Mouse (Mus musculus): ENCODE results near the gene 6430571L13Rik. TPM values are rescaled to one million over a fixed set of nuclear protein-coding genes. Genes with fewer than 3 reads are reported as not detected.

The 6430571L13Rik gene
- total and polyA plus RNA-seq, 3 experiments, result 0.09 to 0.72 (median 0.11) TPM

DNA sequence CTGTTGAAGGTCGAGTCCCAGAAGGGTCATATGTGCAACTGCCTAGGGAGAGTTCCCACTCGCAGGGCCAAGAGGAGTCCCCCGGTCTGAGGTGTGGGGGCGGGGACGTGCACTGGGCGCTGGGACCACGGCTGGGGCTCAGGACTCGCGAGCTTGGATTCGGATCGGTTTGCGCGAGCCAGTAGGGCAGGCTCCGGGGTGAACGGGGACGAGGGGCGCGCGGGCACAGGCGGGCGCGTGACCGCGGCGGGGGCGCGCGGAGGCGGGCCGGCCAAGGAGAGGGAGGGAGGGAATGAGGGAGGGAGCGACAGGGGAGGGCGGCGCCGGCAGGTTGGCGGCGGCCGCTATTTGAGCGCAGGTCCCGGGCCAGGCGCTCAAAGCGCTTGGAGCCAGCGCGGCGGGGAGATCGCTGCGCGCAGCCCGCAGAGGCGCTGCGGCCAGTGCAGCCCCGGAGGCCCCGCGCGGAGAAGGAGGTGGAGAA lies 59.1 kb downstream of the 6430571L13Rik start, which contains the start of gene Cacna2d2:
Cacna2d2 (plus strand) TSS at position 122 of the 481 bp plus-strand sequence.
- Histone ChIP-seq H3K27ac (ENCODE audit: insufficient read depth, low read depth) (no peak within 1 kb of the TSS), H3K4me3 (replicated peaks in 1 of 3; ENCODE audit: low read depth in 2 of 3, low read length in 2 of 3, poor library complexity in 1 of 3) (no peak within 1 kb of the TSS), H3K27me3 (replicated peaks) (peaks cover 86% of the 10 kb centered on the region), H3K4me1 (ENCODE audit: control insufficient read depth in 1 of 2, insufficient read depth in 2 of 2) (peaks cover 3 to 7% of the 10 kb centered on the region in 2 experiments; a peak in 3 of 4 replicates), H3K79me2 (replicated peaks; ENCODE audit: control insufficient read depth, extremely low read depth, insufficient read depth, poor library complexity, severe bottlenecking) (no peaks in the 10 kb centered on the region), H3K9ac (ENCODE audit: insufficient read depth, low read depth) (no peak within 1 kb of the TSS), H3K36me3 (replicated peaks in 1 of 2; ENCODE audit: control insufficient read depth in 1 of 2, insufficient read depth in 1 of 2, low read length in 1 of 2) (no peaks in the 10 kb centered on the region), H3K9me3 (replicated peaks; ENCODE audit: low read length) (no peaks in the 10 kb centered on the region), H3K4me2 (ENCODE audit: insufficient read depth, low read depth, poor library complexity, severe bottlenecking) (no peak within 1 kb of the TSS)
- no peak for TF ChIP-seq MAX (IDR thresholded peaks at IDR 0.05; ENCODE audit: low read length)
- TF ChIP-seq CHD1 (IDR thresholded peaks at IDR 0.05; ENCODE audit: low read depth, low read length), result no peak
- TF ChIP-seq MYC (IDR thresholded peaks at IDR 0.05; ENCODE audit: low read depth, low read length), result no peak
- no peak for TF ChIP-seq UBTF (IDR thresholded peaks at IDR 0.05; ENCODE audit: low read depth, low read length)
- TF ChIP-seq NRF1 (IDR thresholded peaks at IDR 0.05; ENCODE audit: low read depth, low read length), result no peak
- TF ChIP-seq ETS1 (conservative IDR thresholded peaks at IDR 0.05; ENCODE audit: low read depth, low read length), result no peak
- TF ChIP-seq TBP (conservative IDR thresholded peaks at IDR 0.05; ENCODE audit: low read depth, low read length), result no peak
- no peak for TF ChIP-seq IRF4 (IDR thresholded peaks at IDR 0.05; ENCODE audit: low read depth, low read length)
- TF ChIP-seq MAFK (IDR thresholded peaks at IDR 0.05; ENCODE audit: insufficient replicate concordance, low read length), result no peak
- no peak for DNase-seq (ENCODE audit: extremely low read depth)
- dilution Hi-C loops (cut with MboI; ENCODE audit: extremely low pct_ligation_motif_present, extremely low pct_unique_long_range_greater_than_20kb, low sequenced_read_pairs) (no loop called here), in situ Hi-C loops (cut with MboI; ENCODE audit: low pct_ligation_motif_present, low pct_unique_long_range_greater_than_20kb, low sequenced_read_pairs) (no loop called here)

DNA sequence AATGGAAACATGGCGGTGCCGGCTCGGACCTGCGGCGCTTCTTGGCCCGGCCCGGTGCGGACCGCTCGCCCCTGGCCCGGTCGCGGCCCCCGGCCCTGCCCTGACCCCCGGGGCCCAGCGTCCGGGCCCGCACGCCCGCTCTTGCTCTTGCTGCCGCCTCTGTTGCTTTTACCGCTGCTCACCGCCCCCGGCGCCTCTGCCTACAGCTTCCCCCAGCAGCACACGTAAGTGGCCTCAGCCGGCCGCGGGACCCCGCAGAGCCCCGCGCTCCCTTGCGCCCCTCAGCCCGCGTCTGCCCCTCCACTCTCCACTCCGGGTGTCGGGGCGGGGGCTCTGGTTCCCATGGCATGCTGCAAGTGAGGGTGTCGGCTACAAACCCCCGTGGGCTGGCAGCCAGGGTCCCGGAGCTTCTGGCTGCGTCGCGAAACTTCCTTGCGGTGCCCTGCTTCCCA lies 59.7 kb downstream of the 6430571L13Rik start:
- H3K4me1 ChIP-seq (ENCODE audit: control insufficient read depth in 1 of 2, insufficient read depth in 2 of 2), result peaks cover 3 to 7% of the 10 kb centered on the region in 2 experiments; a peak in 3 of 4 replicates
- in situ Hi-C loops (cut with MboI; ENCODE audit: low pct_ligation_motif_present, low pct_unique_long_range_greater_than_20kb, low sequenced_read_pairs), result no loop called here
- no peak for TF ChIP-seq GABPA (IDR thresholded peaks at IDR 0.05; ENCODE audit: insufficient replicate concordance, low read depth, low read length)
- no peak for TF ChIP-seq KAT2A (IDR thresholded peaks at IDR 0.05; ENCODE audit: insufficient replicate concordance, low read length)
- no peak for TF ChIP-seq E2F4 (IDR thresholded peaks at IDR 0.05; ENCODE audit: insufficient replicate concordance, low read depth, low read length)
- H3K4me3 ChIP-seq (replicated peaks in 1 of 3; ENCODE audit: low read depth in 2 of 3, low read length in 2 of 3, poor library complexity in 1 of 3), result no peak overlapping the region
- DNase-seq (ENCODE audit: extremely low read depth), result no peak
- no peaks in the 10 kb centered on the region for H3K36me3 ChIP-seq (replicated peaks in 1 of 2; ENCODE audit: control insufficient read depth in 1 of 2, insufficient read depth in 1 of 2, low read length in 1 of 2)
- H3K27me3 ChIP-seq (replicated peaks), result peaks cover 85% of the 10 kb centered on the region
- no peaks in the 10 kb centered on the region for H3K79me2 ChIP-seq (replicated peaks; ENCODE audit: control insufficient read depth, extremely low read depth, insufficient read depth, poor library complexity, severe bottlenecking)
- dilution Hi-C loops (cut with MboI; ENCODE audit: extremely low pct_ligation_motif_present, extremely low pct_unique_long_range_greater_than_20kb, low sequenced_read_pairs), result no loop called here
- no peaks in the 10 kb centered on the region for H3K9me3 ChIP-seq (replicated peaks; ENCODE audit: low read length)
- no peak overlapping the region for H3K9ac ChIP-seq (ENCODE audit: insufficient read depth, low read depth)
- no peak overlapping the region for H3K4me2 ChIP-seq (ENCODE audit: insufficient read depth, low read depth, poor library complexity, severe bottlenecking)
- no peak overlapping the region for H3K27ac ChIP-seq (ENCODE audit: insufficient read depth, low read depth)

Data from CH12.LX (cell line).